Mouse (Mus musculus) liver, postnatal 0 days (tissue): Measurements from ENCODE around the gene Adcy5.

Experiments
- CTCF ChIP-seq: sonication (generic); IDR thresholded peaks from 2 replicates; pipeline ENCODE4 v1.5.1; 2016; ENCODE audit warnings: antibody characterized with exemption, low read depth
- EP300 ChIP-seq: IDR thresholded peaks from 2 replicates; pipeline ENCODE4 v1.6.1; 2016; ENCODE audit warnings: antibody characterized with exemption, low read depth, mild to moderate bottlenecking

- TF ChIP-seq CTCF (peak; percentile 60), EP300 (no peak)
These were observed 164.7 kb downstream of the Adcy5 start for GRCm38 (mm10) chr16:35319335-35319734.
